Mouse (Mus musculus) CH12.LX (cell line): ENCODE data around the gene Slc25a26.

Experiments used
- CTCF ChIP-seq, 2 experiments: IDR thresholded peaks in 1 of 2; conservative IDR thresholded peaks in 1 of 2; 2 replicates each; pipeline ENCODE4 v1.5.1; 2011 to 2012; ENCODE audit warnings: low read depth in 2 of 2, low read length in 2 of 2, improper control_type of control experiment in 1 of 2, inconsistent platforms in 1 of 2, mild to moderate bottlenecking in 1 of 2, moderate library complexity in 1 of 2
- EP300 ChIP-seq: IDR thresholded peaks from 2 replicates; pipeline ENCODE4 v1.6.1; 2011; ENCODE audit warnings: low read length, improper control_type of control experiment
- GABPA ChIP-seq: IDR thresholded peaks from 2 replicates; pipeline ENCODE4 v1.6.1; 2012; ENCODE audit warnings: low read depth, low read length, improper control_type of control experiment, inconsistent platforms; ENCODE audit not compliant: insufficient replicate concordance
- JUND ChIP-seq: conservative IDR thresholded peaks from 2 replicates; pipeline ENCODE4 v1.6.1; 2011; ENCODE audit warnings: low read depth, low read length, improper control_type of control experiment
- MXI1 ChIP-seq: IDR thresholded peaks from 2 replicates; pipeline ENCODE4 v1.6.1; 2011; ENCODE audit warnings: mild to moderate bottlenecking, low read depth, low read length, improper control_type of control experiment

DNA sequence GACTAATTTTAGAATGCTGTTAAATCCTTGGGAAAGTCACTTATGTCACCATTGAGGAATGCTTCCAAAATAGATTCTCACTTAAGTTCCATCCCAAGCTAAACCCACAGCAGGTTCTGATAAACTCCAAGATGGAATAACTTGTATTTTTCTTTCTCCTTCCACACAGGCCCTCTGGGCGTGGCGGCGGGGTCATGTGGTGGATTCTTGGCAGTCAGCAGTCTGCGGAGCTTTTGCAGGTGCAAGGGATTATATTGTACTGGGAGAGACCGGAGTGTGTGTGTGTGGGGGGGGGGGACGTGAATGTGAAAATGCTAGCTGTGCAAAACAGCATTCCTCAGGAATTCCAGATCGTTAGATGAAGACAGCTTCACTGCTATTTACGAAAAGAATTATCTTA lies 92.1 kb downstream of the Slc25a26 start:
- TF ChIP-seq CTCF (conservative IDR thresholded peaks at IDR 0.05 in 1 of 2, IDR thresholded peaks at IDR 0.05 in 1 of 2; ENCODE audit: low read depth in 2 of 2, low read length in 2 of 2), result no peak
- TF ChIP-seq EP300, result no peak
- no peak for TF ChIP-seq GABPA
- TF ChIP-seq JUND, result no peak
- no peak for TF ChIP-seq MXI1
